Mouse (Mus musculus): ENCODE measurements at regions not wholly inside any gene's neighbourhood (a gene's known extent, or its start where the extent isn't known, plus 50 kb on each side); places are given as distances from the start of the nearest gene placed in this dataset.
A peak's percentile ranks its signal among the peaks of the same experiment; 100 is the strongest.

GRCm38 (mm10) chr3:115207072-115207471, 303.2 kb downstream of the Olfm3 start:
- no peak for DNase-seq

- no peak for DNase-seq
Observed at GRCm38 (mm10) chr3:115211841-115212240, 308.0 kb downstream of the Olfm3 start.

- no peak for DNase-seq
Observed at GRCm38 (mm10) chr3:115213477-115213876, 309.6 kb downstream of the Olfm3 start.

DNA sequence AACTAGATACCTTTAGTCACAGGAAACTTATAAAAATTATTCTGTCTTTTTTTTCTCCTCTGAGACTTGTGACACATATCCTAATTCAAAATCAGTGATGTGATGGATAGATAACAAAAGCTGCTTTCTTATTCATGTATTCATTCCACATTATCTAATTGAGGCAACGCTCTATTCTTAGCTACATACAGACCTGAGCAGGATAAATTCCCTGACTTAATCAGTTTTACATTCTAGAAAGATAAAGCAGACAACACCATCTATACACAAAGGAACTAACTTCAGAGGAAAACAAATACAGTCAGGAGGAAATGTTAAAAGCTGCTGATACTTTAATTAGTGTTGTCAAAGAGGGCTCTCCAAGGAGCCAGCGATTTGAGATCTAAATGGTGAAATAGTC, 336.6 kb downstream of the Olfm3 start:
- no peak for DNase-seq

- peak; percentile 3 for DNase-seq
Observed at GRCm38 (mm10) chr3:115252618-115253379, 348.9 kb downstream of the Olfm3 start.

- DNase-seq: no peak
Observed at GRCm38 (mm10) chr3:115276207-115276606, 372.3 kb downstream of the Olfm3 start.

GRCm38 (mm10) chr3:115281233-115281632, 377.4 kb downstream of the Olfm3 start:
- DNase-seq: no peak

- DNase-seq: no peak
Observed at GRCm38 (mm10) chr3:115284487-115284886, 380.6 kb downstream of the Olfm3 start.
